Mouse (Mus musculus): Measurements from ENCODE around the gene Mapkapk2. TPM values are rescaled to one million over a fixed set of nuclear protein-coding genes. Genes with fewer than 3 reads are reported as not detected.

Mapkapk2 gene
- total and polyA plus RNA-seq, 3 experiments: 53.2 to 85.4 TPM; not detected in 1

GRCm38 (mm10) chr1:131051073-131051472 lies 46.6 kb downstream of the Mapkapk2 start:
- no peaks in the 10 kb centered on the region for H3K27me3 ChIP-seq (ENCODE audit: control insufficient read depth in 1 of 2, insufficient read depth in 2 of 2, low read length in 2 of 2)
- H3K27ac ChIP-seq (ENCODE audit: control insufficient read depth, low read depth, low read length): no peak overlapping the region
- H3K9ac ChIP-seq (ENCODE audit: control insufficient read depth, low read depth, low read length, poor library complexity, severe bottlenecking): no peak overlapping the region
- H3K9me3 ChIP-seq (replicated peaks; ENCODE audit: insufficient read depth, low read length): no peaks in the 10 kb centered on the region
- no peak for DNase-seq (ENCODE audit: low read depth, low spot score)
- H3K79me2 ChIP-seq (ENCODE audit: control insufficient read depth, insufficient read depth, low read length, poor library complexity): no peaks in the 10 kb centered on the region
- no peaks in the 10 kb centered on the region for H3K4me1 ChIP-seq (ENCODE audit: control insufficient read depth in 1 of 2, insufficient read depth in 2 of 2, low read length in 2 of 2)
- H3K36me3 ChIP-seq (ENCODE audit: control insufficient read depth in 1 of 2, insufficient read depth in 2 of 2, low read length in 2 of 2): no peaks in the 10 kb centered on the region
- H3K4me3 ChIP-seq (ENCODE audit: control insufficient read depth in 1 of 2, insufficient read depth in 1 of 2, low read depth in 2 of 2, low read length in 2 of 2): no peak overlapping the region
- TF ChIP-seq SIN3A (IDR thresholded peaks at IDR 0.05; ENCODE audit: low read length) (no peak), MAZ (IDR thresholded peaks at IDR 0.05; ENCODE audit: low read depth, low read length) (no peak), SMC3 (IDR thresholded peaks at IDR 0.05; ENCODE audit: low read depth, low read length) (no peak), MYB (IDR thresholded peaks at IDR 0.05; ENCODE audit: low read depth, low read length) (no peak), TCF12 (IDR thresholded peaks at IDR 0.05; ENCODE audit: low read depth, low read length) (no peak), E2F4 (IDR thresholded peaks at IDR 0.05; ENCODE audit: borderline replicate concordance, low read depth, low read length) (no peak), GATA1 (IDR thresholded peaks at IDR 0.05; ENCODE audit: low read depth, low read length) (no peak), POLR2A (IDR thresholded peaks at IDR 0.05; ENCODE audit: control insufficient read depth in 1 of 2, insufficient read depth in 1 of 2, low read depth in 1 of 2, low read length in 2 of 2, poor library complexity in 1 of 2) (no peak), BHLHE40 (IDR thresholded peaks at IDR 0.05; ENCODE audit: borderline replicate concordance, low read depth, low read length) (no peak), KAT2A (conservative IDR thresholded peaks at IDR 0.05; ENCODE audit: low read depth, low read length) (no peak), CHD2 (IDR thresholded peaks at IDR 0.05; ENCODE audit: low read length) (no peak), TBP (IDR thresholded peaks at IDR 0.05; ENCODE audit: low read depth, low read length) (no peak), ETS1 (IDR thresholded peaks at IDR 0.05; ENCODE audit: low read depth, low read length) (no peak)

- no peak for TF ChIP-seq USF1 (IDR thresholded peaks at IDR 0.05; ENCODE audit: low read depth, low read length)
- TF ChIP-seq ZNF384 (IDR thresholded peaks at IDR 0.05; ENCODE audit: low read depth, low read length): no peak
- TF ChIP-seq ZC3H11A (IDR thresholded peaks at IDR 0.05; ENCODE audit: low read depth, low read length): no peak
- TF ChIP-seq TAL1 (IDR thresholded peaks at IDR 0.05; ENCODE audit: low read length): no peak
- TF ChIP-seq GABPA (IDR thresholded peaks at IDR 0.05; ENCODE audit: low read depth, low read length): no peak
- no peak for TF ChIP-seq ZKSCAN1 (IDR thresholded peaks at IDR 0.05; ENCODE audit: low read depth, low read length)
- no peak for TF ChIP-seq CHD2 (IDR thresholded peaks at IDR 0.05; ENCODE audit: low read length)
- TF ChIP-seq CTCF (IDR thresholded peaks at IDR 0.05 in 2 of 3, conservative IDR thresholded peaks at IDR 0.05 in 1 of 3; ENCODE audit: control insufficient read depth in 1 of 3, insufficient read depth in 1 of 3, low read depth in 2 of 3, low read length in 3 of 3, poor library complexity in 1 of 3, severe bottlenecking in 1 of 3): 0 out of 6 replicates have a peak, but pooled peaks of 1 of the 3 experiments have one; percentile 3
- no peak for TF ChIP-seq EP300 (IDR thresholded peaks at IDR 0.05; ENCODE audit: low read depth in 1 of 2, low read length in 2 of 2)
- no peak for DNase-seq (ENCODE audit: low read depth, low spot score)
These were observed 47.0 kb downstream of the Mapkapk2 start for GRCm38 (mm10) chr1:131050617-131051016.

More at GRCm38 (mm10) chr1:131050617-131051016, 47.0 kb downstream of the Mapkapk2 start:
- H3K9ac ChIP-seq (ENCODE audit: control insufficient read depth, low read depth, low read length, poor library complexity, severe bottlenecking): no peak overlapping the region
- no peak overlapping the region for H3K4me3 ChIP-seq (ENCODE audit: control insufficient read depth in 1 of 2, insufficient read depth in 1 of 2, low read depth in 2 of 2, low read length in 2 of 2)
- no peaks in the 10 kb centered on the region for H3K36me3 ChIP-seq (ENCODE audit: control insufficient read depth in 1 of 2, insufficient read depth in 2 of 2, low read length in 2 of 2)
- H3K4me1 ChIP-seq (ENCODE audit: control insufficient read depth in 1 of 2, insufficient read depth in 2 of 2, low read length in 2 of 2): no peaks in the 10 kb centered on the region
- no peak overlapping the region for H3K27ac ChIP-seq (ENCODE audit: control insufficient read depth, low read depth, low read length)
- no peaks in the 10 kb centered on the region for H3K27me3 ChIP-seq (ENCODE audit: control insufficient read depth in 1 of 2, insufficient read depth in 2 of 2, low read length in 2 of 2)
- no peaks in the 10 kb centered on the region for H3K9me3 ChIP-seq (replicated peaks; ENCODE audit: insufficient read depth, low read length)
- no peaks in the 10 kb centered on the region for H3K79me2 ChIP-seq (ENCODE audit: control insufficient read depth, insufficient read depth, low read length, poor library complexity)
